Mouse (Mus musculus): ENCODE data around the gene Dcaf11. TPM values are rescaled to one million over a fixed set of nuclear protein-coding genes. Genes with fewer than 3 reads are reported as not detected.

Dcaf11 gene
- total RNA-seq, 4 experiments from 2014 or later = 146 to 159 (median 158) TPM

DNA sequence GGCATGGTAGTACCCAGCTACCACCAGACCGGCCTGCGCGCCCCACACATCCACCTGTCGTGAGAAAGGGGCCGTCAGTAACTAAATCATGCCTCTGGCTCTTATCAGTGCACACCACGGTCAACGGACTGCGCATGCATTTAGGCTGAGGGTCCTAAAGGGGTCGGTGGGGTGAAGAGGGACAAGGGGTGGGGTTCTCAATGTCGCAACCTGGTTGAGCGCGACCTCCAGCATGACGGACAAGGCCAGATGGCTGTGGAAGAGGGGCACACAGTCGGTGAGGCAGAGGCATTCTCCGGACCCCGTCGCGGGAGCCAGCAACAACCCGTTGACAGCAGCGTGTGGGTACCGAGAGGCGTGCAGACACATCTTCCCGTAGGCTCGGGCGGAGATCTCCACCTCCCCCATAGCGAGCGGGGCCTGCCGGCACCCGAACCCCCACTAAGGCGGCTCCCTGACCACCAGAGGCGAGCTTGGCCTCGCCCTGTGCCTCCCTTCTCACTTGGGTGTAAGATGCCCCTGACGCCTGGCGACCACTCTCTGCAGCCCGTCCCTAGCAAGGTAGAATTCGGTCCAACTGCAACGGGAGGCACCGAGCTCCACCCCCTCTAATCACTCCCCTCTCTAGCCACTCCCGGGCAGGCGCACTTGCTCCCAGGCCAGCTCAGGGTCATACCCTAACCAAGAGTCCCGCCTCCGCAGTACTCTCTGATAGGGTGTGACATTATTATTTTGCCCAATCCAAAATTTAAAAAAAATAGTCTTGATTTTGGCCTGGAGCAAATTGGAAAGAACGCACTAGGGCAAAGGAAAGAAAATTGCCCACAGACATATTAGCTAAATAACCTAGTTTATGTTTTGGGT lies 25.1 kb downstream of the Dcaf11 start, which contains the start of gene Emc9:
Emc9 (minus strand) TSS at position 601 of the 864 bp plus-strand sequence.
- DNase-seq = peak; percentile 84

DNA sequence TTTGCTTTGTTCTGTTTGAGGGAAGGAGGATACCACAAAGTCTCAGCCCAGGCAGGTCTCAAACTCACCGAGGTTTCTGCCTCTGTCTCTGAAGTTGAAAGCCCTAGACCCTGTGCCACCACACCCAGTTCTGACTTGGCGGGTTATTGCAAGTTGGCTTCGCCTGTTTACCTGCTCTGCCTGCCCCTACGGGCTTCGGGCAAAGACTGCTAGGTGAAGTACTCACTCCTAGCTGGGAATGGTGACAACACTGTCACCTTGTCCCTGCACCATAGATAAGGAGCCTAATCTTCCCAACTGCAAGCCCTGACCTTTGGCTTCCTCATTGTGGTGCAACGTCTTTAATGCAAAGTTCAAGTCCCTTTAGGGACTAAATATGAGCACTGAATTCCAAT lies 25.8 kb downstream of the Dcaf11 start:
- no peak for DNase-seq

DNA sequence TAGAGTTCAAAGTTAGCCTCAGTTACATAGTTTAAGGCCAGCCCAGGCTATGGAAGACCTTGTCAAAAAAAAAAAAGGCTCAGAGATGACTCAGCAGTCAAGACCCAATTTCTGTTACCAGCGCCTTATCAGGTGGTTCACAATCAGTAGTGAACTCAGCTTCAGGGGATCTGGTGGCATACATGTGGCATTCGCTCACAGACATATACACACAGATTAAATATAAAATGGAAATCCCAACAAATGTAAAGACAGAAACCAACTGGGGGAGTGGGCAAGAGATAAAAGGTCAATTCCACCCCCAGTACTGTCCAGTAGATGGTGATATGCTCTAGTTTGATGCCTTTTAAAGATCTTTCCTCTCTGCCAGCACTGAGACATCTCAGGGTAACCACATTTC lies 26.3 kb downstream of the Dcaf11 start:
- DNase-seq = no peak

DNA sequence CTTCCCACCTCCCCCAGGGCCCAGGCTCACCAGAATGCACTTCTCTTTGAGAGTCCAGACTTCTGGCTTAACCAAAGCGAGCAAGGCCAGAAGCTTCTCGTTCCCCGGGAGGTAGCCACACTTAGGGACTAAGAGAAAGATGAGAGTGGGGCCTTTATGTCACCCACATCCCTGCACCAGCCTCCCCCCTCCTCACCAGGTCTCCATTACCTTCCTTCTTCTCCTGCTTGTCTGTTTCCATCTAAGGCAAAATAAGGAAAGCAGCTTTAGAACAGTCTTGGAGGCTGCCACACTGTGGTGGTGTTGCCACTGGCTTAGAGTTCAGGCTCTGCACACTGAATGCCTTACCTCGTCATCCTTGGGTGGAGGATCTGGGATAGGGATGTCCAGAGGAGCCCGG lies 29.5 kb downstream of the Dcaf11 start:
- no peak for DNase-seq

DNA sequence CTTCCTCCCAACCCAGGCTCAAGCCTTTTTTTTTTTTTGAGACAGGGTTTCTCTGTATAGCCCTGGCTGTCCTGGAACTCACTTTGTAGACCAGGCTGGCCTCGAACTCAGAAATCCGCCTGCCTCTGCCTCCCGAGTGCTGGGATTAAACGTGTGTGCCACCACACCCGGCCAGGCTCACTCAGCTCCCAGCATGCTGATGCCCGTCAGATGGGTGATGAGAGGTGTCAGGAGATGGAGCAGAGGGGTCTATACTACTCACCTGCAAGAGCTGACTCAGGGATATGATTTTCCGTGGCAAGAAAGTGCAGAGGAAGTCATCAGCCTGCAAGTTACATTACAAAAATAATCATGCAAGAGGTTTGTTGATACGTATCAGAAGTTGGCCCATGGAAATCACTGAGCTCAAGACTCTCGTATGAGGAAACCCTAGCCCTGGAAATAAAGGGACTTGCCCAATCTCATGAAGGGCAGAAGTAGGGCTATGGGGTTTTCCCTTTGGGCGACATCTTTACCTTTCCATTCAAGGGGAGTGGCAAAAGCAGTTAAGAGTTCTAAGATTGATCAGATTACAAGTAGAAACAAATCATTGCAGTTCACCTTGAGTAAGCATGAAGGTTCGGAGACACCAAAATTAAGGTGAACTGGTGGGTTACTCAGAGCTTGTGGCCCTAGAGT lies 30.1 kb downstream of the Dcaf11 start:
- DNase-seq = no peak

DNA sequence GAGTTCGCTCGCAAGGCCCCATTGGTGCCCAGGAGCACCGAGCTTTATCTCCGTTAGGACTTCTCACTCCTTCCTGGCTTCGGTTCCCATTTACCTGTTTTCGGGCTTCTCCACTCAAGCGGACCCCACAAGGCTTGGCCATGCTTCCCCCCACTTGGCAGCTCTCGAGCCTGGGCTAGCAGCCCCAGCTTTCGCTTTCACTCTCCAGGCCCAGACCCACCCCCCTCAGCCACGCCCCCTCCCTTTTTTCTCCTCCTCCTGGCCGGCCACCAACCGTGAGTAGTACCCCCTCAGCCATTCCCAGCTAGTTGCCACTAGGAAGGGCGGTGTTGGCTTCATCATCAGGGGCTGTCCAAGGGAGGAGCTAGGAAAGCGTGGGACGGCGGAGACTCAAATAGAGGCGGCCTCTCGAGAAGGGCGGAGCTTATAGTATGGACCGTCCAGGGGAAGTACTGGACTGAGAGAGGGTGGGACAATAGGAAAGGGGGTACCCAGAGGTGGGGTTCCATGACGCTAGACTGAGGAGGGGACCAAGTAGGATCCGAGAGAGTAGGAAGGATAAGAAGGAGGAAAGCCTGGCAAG lies 31.0 kb downstream of the Dcaf11 start, which contains the start of gene Psme2:
Psme2 (minus strand) TSS at position 366 of the 583 bp plus-strand sequence.
- DNase-seq = peak; percentile 97

DNA sequence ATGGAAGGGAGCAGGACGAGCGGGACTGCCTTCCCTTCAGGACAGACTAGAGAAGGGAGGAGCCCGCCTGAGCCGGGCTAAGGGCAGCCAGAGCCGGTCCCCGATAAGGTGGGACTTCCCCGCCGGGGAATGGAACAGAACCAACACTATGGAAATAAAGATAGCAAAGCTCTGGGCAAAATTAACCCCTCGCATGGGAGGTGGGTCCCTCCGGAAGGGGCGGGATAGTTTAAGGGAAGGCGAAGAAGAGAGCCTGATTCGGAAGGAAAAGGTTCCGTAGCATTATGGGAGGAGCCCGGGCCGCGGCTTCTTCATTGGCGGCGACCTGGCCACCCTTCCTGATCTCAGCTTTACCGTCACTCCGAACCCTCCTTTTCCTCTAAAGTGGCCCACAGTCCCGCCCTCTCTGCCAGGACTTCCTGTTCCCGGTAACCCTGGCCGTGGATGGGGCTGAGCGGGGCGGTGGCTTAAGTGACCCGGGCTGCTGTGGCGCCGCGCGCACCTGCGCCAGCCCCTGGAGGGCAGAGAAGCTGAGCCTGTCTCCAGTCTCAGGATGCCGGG lies 31.6 kb downstream of the Dcaf11 start, which contains the start of gene Rnf31:
Rnf31 (plus strand) TSS at position 378 of the 561 bp plus-strand sequence.
- DNase-seq = peak; percentile 97

DNA sequence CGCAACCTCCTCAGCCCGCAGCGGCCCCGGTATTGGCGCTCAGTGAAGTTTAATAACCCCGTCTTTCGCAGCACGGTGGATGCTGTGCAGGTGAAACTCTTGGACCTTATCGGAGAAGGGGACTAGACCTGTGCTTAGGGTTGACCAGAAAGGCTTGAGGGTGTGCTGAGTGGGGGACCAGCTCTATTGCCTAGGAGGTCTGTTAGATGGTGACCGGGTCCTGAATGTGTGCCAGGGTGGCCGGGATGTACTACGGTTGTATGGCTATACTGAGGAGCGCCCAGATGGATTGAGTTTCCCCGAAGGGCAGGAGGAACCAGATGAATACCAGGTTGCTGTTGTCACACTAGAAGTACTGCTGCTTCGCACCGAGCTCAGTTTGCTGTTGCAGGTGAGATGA lies 32.4 kb downstream of the Dcaf11 start:
- no peak for DNase-seq

DNA sequence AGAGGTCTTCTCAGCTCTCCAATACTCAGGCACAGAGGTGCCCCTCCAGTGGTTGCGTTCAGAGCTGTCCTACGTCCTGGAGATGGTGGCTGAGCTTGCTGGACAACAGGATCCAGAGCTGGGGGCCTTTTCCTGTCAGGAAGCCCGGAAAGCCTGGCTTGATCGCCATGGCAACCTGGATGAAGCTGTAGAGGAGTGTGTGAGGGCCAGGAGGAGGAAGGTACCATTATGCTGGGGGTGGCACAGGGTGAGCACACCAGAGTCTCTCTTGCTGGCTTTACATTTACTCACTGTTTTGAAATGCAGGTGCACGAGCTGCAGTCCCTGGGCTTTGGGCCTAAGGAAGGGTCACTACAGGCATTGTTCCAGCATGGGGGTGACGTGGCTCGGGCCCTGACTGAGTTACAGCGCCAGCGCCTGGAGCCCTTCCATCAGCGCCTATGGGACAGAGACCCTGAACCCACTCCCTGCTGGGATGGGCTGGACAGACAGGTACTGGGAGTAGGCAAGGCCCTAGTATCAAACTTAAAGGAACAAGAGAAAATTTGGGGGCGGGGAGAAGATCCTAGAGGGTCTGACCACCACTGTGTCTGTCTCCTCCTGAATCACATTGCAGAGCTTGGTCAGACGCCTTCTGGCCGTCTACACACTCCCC lies 36.4 kb downstream of the Dcaf11 start:
- DNase-seq = no peak

DNA sequence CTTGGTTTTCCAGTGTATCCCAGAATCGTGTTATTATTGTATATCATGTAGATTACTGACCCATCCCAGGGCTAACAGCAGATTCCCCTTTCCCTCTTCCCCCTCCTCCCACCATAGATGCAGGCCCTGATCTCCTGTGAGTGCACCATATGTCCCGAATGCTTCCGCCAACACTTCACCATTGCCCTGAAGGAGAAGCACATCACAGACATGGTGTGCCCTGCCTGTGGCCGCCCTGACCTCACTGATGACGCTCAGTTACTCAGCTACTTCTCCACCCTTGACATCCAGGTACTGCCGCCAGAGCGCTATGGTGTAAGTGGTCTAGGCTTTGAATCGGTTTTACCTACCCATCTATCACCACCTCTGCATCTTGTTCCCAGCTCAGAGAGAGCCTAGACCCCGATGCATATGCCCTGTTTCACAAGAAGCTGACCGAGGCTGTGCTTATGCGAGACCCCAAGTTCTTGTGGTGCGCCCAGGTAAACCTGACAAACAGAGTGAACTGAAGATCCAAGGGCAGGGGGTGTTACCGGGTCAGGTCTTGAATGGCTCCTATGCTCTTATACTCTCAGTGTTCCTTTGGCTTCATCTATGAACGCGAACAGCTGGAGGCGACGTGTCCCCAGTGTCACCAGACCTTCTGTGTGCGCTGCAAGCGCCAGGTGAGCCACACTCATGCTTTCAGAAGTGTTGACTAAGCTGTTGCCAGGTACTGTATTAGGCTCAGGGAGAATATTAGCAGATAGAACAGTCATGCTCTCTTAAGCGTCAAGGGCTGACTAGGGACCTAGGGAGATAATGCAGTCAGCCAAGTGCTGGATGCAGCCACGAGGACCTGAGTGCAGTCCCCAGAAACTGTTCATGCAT lies 39.0 kb downstream of the Dcaf11 start:
- no peak for DNase-seq

DNA sequence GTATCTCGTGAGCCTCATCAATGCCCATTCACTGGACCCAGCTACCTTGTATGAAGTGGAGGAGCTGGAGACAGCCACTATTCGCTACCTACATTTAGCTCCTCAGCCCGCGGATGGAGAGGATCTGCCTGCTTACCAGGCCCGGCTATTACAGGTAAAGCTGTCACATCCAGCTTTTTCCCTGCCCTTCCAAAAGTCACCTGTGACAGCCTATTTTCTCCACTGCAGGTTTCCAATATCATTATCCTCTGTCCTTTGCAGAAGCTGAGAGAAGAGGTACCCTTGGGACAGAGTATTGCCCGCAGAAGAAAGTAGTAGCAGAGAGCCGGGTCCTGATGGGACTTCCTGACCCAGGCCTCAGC lies 43.4 kb downstream of the Dcaf11 start, which contains the start of gene Irf9:
Irf9 (plus strand) TSS at position 301 of the 362 bp plus-strand sequence.
- DNase-seq = no peak

DNA sequence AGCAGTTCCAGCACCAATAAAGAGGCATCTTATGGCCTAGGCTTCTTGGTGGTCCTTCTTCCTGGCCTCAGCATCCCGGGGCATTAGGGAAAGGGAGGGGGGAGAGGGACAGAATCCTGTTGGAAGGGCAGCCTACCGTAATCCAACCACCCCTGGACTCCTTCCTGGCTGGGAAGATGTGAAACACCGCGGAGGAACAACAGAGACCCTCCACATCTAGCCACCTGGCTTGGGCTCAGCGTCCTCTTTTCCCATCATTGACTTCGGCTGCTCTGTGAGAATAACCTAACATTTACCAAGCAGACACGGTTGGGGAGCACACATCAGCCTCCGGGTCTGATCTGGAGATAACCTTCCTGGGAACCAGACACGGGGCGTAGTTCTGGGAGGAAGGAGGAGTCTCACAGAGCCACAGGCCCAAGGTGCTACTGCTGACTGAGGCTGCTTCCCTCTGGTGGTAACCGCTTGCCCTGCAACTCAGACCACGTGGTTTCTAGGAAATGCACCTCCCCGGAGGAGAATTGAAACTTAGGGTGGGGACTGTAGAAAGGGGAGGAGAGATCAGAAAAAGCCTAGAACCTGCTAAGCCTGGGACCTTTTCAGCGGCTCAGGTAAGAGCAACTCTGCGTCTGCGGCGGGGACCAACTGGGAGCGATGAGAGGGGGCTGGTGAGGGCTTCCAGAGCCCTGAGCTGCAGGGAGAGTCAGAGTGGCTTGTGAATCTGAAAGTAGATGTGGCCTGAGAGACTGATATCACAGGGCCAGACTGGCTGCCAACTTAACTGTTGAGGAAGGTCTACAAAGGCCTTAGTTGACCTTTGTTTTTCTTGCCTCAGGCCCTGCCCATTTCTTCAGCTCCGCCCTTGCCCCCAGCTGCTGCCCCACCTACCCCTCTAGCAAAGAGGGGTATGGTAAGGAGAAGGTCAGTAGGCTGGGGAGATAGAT lies 44.1 kb downstream of the Dcaf11 start:
- peak; percentile 93 for DNase-seq

DNA sequence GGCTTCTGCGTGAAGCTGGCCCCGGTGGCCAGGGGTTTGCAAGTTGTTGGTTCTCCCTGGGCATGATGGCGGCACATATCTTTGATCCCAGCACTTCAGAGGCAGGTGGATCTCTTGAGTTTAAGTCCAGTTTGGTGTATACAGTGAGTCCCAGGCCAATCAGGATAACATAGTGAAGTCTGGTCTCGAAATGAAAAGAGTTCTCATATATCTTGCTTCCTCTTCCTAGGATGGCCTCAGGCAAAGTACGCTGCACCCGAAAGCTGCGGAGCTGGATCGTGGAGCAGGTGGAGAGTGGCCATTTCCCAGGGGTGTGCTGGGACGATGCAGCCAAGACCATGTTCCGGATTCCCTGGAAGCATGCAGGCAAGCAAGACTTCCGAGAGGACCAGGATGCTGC lies 45.0 kb downstream of the Dcaf11 start:
- no peak for DNase-seq

DNA sequence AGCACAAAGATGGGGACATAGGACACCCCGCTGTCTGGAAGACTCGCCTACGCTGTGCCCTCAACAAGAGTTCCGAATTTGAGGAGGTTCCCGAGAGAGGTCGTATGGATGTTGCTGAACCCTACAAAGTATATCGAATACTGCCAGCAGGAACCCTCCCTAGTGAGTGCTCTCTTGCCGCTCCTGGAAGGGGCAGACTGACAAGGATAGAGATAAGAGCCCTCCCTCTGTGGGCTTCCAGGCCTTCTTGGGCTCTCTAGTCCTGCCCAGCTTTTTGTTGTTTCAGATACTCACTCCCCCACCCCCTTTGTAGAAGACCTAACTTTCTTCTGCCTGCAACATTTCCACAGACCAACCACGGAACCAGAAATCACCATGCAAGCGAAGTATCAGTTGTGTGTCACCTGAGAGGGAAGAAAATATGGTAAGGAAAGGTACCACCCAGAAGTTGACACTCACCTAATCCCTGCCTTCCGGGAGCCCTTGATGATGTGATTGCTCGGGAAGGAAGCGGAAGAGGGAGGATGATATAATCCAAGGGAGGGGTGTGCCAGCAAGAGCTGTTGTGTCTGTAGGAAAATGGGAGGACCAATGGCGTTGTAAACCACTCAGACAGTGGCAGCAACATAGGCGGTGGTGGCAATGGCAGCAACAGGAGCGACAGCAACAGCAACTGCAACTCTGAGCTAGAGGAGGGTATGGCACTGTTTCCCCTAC lies 46.1 kb downstream of the Dcaf11 start:
- no peak for DNase-seq

DNA sequence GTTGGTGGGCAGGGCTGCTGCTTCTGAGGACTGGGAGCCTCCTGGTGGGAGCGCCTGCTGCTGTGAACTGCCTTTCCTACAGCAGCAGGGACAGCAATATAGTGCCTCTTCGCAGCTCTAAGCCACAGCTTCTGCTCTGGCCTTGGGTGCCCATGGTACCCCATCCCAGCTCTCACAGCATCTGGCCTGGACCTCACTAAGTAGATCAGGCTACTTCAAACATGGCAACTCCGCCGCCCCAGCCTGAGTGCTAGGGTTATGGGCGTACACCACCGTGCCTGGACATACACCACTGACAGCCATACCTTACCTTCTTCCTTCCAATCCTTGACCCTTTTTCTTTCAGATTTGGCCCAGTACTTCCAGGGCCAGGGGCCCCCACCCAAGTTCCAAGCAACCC lies 48.5 kb downstream of the Dcaf11 start:
- DNase-seq = no peak

DNA sequence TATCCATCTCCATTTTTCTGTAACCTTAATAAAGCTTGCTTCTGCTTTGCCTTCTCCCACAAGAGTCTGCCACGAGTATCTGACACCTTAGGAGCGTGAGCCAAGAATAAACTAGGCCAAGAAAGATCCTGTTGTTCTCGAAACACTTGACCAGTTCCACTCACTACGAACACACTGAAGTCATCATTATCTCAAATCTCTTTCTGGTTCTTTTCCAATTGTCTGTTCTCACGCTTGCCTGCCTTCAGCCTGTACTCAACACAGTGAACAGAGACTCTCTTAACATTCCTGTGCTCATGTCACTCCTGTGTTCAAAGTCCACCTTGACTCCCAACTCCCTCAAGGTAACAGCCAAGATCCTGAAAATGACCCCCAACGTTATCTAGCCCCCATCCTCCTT lies 53.5 kb downstream of the Dcaf11 start:
- no peak for DNase-seq

DNA sequence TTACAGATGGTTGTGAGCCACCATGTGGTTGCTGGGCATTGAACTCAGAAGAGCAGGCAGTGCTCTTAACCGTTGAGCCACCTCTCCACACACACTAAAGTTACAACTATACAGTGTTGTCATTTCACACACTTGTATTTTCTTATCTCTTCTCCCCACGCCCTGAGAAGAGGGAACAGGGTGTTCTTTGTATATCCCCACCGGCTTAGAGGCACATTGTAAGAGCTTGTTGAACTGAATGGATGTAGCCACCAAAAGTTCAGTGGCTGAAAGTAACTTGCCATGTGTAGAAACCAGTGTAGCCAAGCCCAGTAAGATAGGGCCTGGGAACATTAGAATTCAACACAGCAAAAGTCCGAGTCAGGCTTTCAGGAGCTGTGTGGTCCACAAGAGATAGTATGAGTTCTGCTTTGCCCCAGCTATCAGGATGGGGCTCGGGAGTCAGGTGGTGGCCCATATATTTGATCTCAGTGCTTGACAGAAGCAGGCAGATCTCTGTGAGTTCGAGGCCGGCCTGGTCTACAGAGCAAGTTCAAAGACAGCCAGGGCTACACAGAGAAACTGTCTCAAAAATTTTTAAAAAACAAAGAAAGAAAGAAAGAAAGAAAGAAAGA lies 54.9 kb downstream of the Dcaf11 start:
- no peak for DNase-seq

DNA sequence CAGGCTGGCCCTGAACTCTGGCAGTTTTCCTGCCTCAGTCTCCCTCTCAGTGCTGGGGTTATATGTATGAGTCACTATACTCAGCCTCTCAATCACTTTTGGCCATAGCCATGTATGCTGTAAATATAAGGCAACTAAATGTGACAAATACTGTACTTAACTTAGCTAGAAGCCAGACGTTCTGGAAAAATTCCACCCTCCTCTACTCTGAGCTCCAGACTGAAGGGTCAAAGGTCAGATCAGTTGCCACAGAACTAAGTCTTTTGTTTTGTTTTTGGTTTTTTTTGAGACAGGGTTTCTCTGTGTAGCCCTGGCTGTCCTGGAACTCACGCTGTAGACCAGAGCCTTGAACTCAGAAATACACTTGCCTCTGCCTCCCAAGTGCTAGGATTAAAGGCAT lies 56.1 kb downstream of the Dcaf11 start:
- no peak for DNase-seq

DNA sequence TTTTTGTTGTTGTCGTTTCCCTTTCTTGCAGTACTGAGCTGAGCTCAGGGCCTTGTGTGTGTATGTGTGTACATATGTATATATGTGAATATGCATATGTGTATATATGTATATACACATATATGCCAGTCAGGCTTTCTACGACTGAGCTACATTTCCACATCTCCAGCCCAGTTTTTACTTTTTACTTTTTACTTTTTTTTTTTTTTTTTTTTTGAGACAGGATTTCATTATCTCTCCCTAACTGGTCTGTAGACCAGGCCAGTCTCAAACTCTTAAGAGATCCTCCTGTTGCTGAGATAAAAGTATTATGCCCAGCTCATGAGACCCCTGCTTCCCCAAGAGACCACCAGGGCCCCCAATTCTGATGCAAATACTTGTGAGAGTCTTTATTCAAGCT lies 57.0 kb downstream of the Dcaf11 start:
- DNase-seq = no peak

Data from adrenal gland, adult 8-10 months (tissue).